Mouse (Mus musculus): ENCODE data around the gene Cngb1. TPM values are rescaled to one million over a fixed set of nuclear protein-coding genes. Genes with fewer than 3 reads are reported as not detected.
A peak's percentile ranks its signal among the peaks of the same experiment; 100 is the strongest.

Cngb1 gene
- total and polyA plus RNA-seq, 2 experiments from 2014 or later, result 1.1 TPM; not detected in 1

- peak; percentile 63 for ATAC-seq (ENCODE audit: insufficient read depth, low read depth)
- 4% methylated on average over 41 of the region's 41 CpGs for WGBS
- H3K27ac ChIP-seq (ENCODE audit: low read depth), result no peak overlapping the region
Measured at GRCm38 (mm10) chr8:95320224-95321139, 14.1 kb upstream of the Cngb1 start.

GRCm38 (mm10) chr8:95315350-95315749 is 9.0 kb upstream of the Cngb1 start:
- DNase-seq (ENCODE audit: low spot score) (no peak), ATAC-seq (ENCODE audit: insufficient read depth, low read depth) (no peak)
- Histone ChIP-seq H3K27ac (ENCODE audit: low read depth) (no peak overlapping the region), H3K36me3 (replicated peaks; ENCODE audit: control insufficient read depth, insufficient read depth, low read length) (no peaks in the 10 kb centered on the region), H3K9me3 (replicated peaks; ENCODE audit: control insufficient read depth, low read length) (no peaks in the 10 kb centered on the region), H3K9ac (replicated peaks; ENCODE audit: low read depth, low read length) (no peak overlapping the region), H3K4me1 (ENCODE audit: control insufficient read depth, insufficient read depth) (no peaks in the 10 kb centered on the region), H3K4me3 (ENCODE audit: low read depth, low read length) (no peak overlapping the region), H3K27me3 (ENCODE audit: control insufficient read depth, insufficient read depth, low read length) (no peaks in the 10 kb centered on the region), H3K4me2 (ENCODE audit: low read depth, low read length) (no peak overlapping the region)
- TF ChIP-seq CTCF (IDR thresholded peaks at IDR 0.05; ENCODE audit: low read depth), result no peak
- no peak for TF ChIP-seq EP300 (IDR thresholded peaks at IDR 0.05; ENCODE audit: low read depth)
- 91% methylated on average over 1 of the region's 1 CpGs for WGBS

More at GRCm38 (mm10) chr8:95320224-95321139, 14.1 kb upstream of the Cngb1 start:
- peak overlapping the region; percentile 73 for H3K4me2 ChIP-seq (ENCODE audit: low read depth, low read length)
- H3K36me3 ChIP-seq (replicated peaks; ENCODE audit: control insufficient read depth, insufficient read depth, low read length), result peaks cover under 1% of the 10 kb centered on the region
- peak overlapping the region; percentile 37 for H3K4me3 ChIP-seq (ENCODE audit: low read depth, low read length)
- TF ChIP-seq EP300 (IDR thresholded peaks at IDR 0.05; ENCODE audit: low read depth) (no peak), CTCF (IDR thresholded peaks at IDR 0.05; ENCODE audit: low read depth) (peak; percentile 20)
- H3K4me1 ChIP-seq (ENCODE audit: control insufficient read depth, insufficient read depth), result peaks cover 6% of the 10 kb centered on the region; the same call in 1 of the 2 replicates
- DNase-seq (ENCODE audit: low spot score), result no peak
- H3K27me3 ChIP-seq (ENCODE audit: control insufficient read depth, insufficient read depth, low read length), result no peaks in the 10 kb centered on the region
- no peaks in the 10 kb centered on the region for H3K9me3 ChIP-seq (replicated peaks; ENCODE audit: control insufficient read depth, low read length)
- H3K9ac ChIP-seq (replicated peaks; ENCODE audit: low read depth, low read length), result no peak overlapping the region

- H3K4me3 ChIP-seq (ENCODE audit: low read depth, low read length), result no peak overlapping the region
- no peaks in the 10 kb centered on the region for H3K27me3 ChIP-seq (ENCODE audit: control insufficient read depth, insufficient read depth, low read length)
- H3K9ac ChIP-seq (replicated peaks; ENCODE audit: low read depth, low read length), result no peak overlapping the region
- ATAC-seq (ENCODE audit: insufficient read depth, low read depth) (no peak), DNase-seq (ENCODE audit: low spot score) (no peak)
- H3K4me1 ChIP-seq (ENCODE audit: control insufficient read depth, insufficient read depth), result no peaks in the 10 kb centered on the region
- H3K36me3 ChIP-seq (replicated peaks; ENCODE audit: control insufficient read depth, insufficient read depth, low read length), result no peaks in the 10 kb centered on the region
- H3K9me3 ChIP-seq (replicated peaks; ENCODE audit: control insufficient read depth, low read length), result no peaks in the 10 kb centered on the region
- no peak for TF ChIP-seq EP300 (IDR thresholded peaks at IDR 0.05; ENCODE audit: low read depth)
- peak; percentile 11; the same call in 1 of the 2 replicates for TF ChIP-seq CTCF (IDR thresholded peaks at IDR 0.05; ENCODE audit: low read depth)
- 59% methylated on average over 2 of the region's 2 CpGs for WGBS
- no peak overlapping the region for H3K27ac ChIP-seq (ENCODE audit: low read depth)
- no peak overlapping the region for H3K4me2 ChIP-seq (ENCODE audit: low read depth, low read length)
Measured at GRCm38 (mm10) chr8:95314707-95315106, 8.3 kb upstream of the Cngb1 start.

- WGBS, result 67% methylated on average over 6 of the region's 6 CpGs
- ATAC-seq (ENCODE audit: insufficient read depth, low read depth) (no peak), DNase-seq (ENCODE audit: low spot score) (no peak)
- Histone ChIP-seq H3K4me3 (ENCODE audit: low read depth, low read length) (no peak overlapping the region), H3K4me1 (ENCODE audit: control insufficient read depth, insufficient read depth) (no peaks in the 10 kb centered on the region), H3K27me3 (ENCODE audit: control insufficient read depth, insufficient read depth, low read length) (no peaks in the 10 kb centered on the region), H3K9ac (replicated peaks; ENCODE audit: low read depth, low read length) (no peak overlapping the region), H3K9me3 (replicated peaks; ENCODE audit: control insufficient read depth, low read length) (no peaks in the 10 kb centered on the region), H3K4me2 (ENCODE audit: low read depth, low read length) (no peak overlapping the region), H3K36me3 (replicated peaks; ENCODE audit: control insufficient read depth, insufficient read depth, low read length) (no peaks in the 10 kb centered on the region), H3K27ac (ENCODE audit: low read depth) (no peak overlapping the region)
- TF ChIP-seq EP300 (IDR thresholded peaks at IDR 0.05; ENCODE audit: low read depth), result no peak
- no peak for TF ChIP-seq CTCF (IDR thresholded peaks at IDR 0.05; ENCODE audit: low read depth)
Measured at GRCm38 (mm10) chr8:95313857-95314256, 7.5 kb upstream of the Cngb1 start.

DNA sequence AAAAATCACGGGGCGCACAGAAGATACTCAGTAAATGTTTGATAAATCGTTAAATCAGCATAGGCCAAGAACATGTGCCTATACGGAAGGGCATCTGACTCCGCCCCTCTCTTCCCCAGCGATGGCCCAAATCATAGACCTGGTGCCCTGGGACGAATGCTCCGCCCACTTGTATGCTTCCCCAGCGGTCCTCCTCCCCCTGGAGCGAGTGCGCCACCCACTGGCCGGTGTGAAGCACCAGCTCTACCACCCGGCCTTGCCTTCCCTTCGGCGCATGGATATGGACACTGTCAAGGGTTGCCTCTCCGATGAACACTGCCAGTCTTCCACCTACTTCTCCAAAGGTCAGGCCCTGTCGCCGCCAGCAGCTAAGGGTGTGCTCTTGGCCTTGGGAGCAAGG is 6.5 kb upstream of the Cngb1 start:
- H3K4me2 ChIP-seq (ENCODE audit: low read depth, low read length), result no peak overlapping the region
- H3K36me3 ChIP-seq (replicated peaks; ENCODE audit: control insufficient read depth, insufficient read depth, low read length), result no peaks in the 10 kb centered on the region
- H3K9ac ChIP-seq (replicated peaks; ENCODE audit: low read depth, low read length), result no peak overlapping the region
- H3K4me3 ChIP-seq (ENCODE audit: low read depth, low read length), result no peak overlapping the region
- H3K4me1 ChIP-seq (ENCODE audit: control insufficient read depth, insufficient read depth), result no peaks in the 10 kb centered on the region
- H3K27me3 ChIP-seq (ENCODE audit: control insufficient read depth, insufficient read depth, low read length), result no peaks in the 10 kb centered on the region
- no peak for DNase-seq (ENCODE audit: low spot score)
- no peak overlapping the region for H3K27ac ChIP-seq (ENCODE audit: low read depth)
- 71% methylated on average over 18 of the region's 18 CpGs for WGBS
- TF ChIP-seq EP300 (IDR thresholded peaks at IDR 0.05; ENCODE audit: low read depth), result no peak
- TF ChIP-seq CTCF (IDR thresholded peaks at IDR 0.05; ENCODE audit: low read depth), result peak; percentile 28; the same call in 1 of the 2 replicates
- ATAC-seq (ENCODE audit: insufficient read depth, low read depth), result peak; percentile 24; the same call in 1 of the 2 replicates
- H3K9me3 ChIP-seq (replicated peaks; ENCODE audit: control insufficient read depth, low read length), result no peaks in the 10 kb centered on the region
